21 mouse cellular contexts compared by ENCODE assay signal in genomic region chr10:86742918-86743317, GRCm38 (mm10). TPM values are rescaled to one million over a fixed set of nuclear protein-coding genes. Genes with fewer than 3 reads are reported as not detected.
"Had no signal": no experiment of that assay in that cellular context is flagged by ENCODE, and none has a peak within 500 bp of the region (broad histone marks: within the 10 kb centered on the region; RNA-seq: fewer than 3 reads in every experiment).

No protein-coding gene starts in this region.

- H3K9ac ChIP-seq: liver, postnatal 0 days; lung, embryonic 15.5 days; midbrain, embryonic 13.5 days; midbrain, embryonic 15.5 days; neural tube, embryonic 12.5 days; stomach, embryonic 15.5 days had no signal

- H3K36me3 ChIP-seq: lung, embryonic 15.5 days; midbrain, embryonic 13.5 days; midbrain, embryonic 15.5 days; neural tube, embryonic 12.5 days; stomach, embryonic 15.5 days had no signal

- DNase-seq: liver, postnatal 0 days; lung, adult 2 months; lung, postnatal 14 days; lung, postnatal 36 days; right cerebral cortex, postnatal 14 days; thymus, adult 2 months; thymus, postnatal 25 days; thymus, postnatal 4 days had no signal

- H3K27me3 ChIP-seq: lung, embryonic 15.5 days; midbrain, embryonic 13.5 days; midbrain, embryonic 15.5 days; neural tube, embryonic 12.5 days; stomach, embryonic 15.5 days had no signal

- ATAC-seq: liver, postnatal 0 days; lung, postnatal 0 days; midbrain, embryonic 13.5 days; midbrain, embryonic 15.5 days had no signal

- H3K4me3 ChIP-seq: lung, embryonic 15.5 days; midbrain, embryonic 13.5 days; midbrain, embryonic 15.5 days; neural tube, embryonic 12.5 days; stomach, embryonic 15.5 days had no signal

- H3K4me2 ChIP-seq: lung, embryonic 15.5 days; midbrain, embryonic 11.5 days; midbrain, embryonic 13.5 days; midbrain, embryonic 15.5 days; neural tube, embryonic 12.5 days; stomach, embryonic 15.5 days had no signal

- H3K4me1 ChIP-seq: lung, embryonic 15.5 days; midbrain, embryonic 13.5 days; midbrain, embryonic 15.5 days; neural tube, embryonic 12.5 days; stomach, embryonic 15.5 days had no signal

- H3K27ac ChIP-seq: lung, embryonic 15.5 days; macrophage; midbrain, embryonic 13.5 days; midbrain, embryonic 15.5 days; neural tube, embryonic 12.5 days; stomach, embryonic 15.5 days; stomach, postnatal 0 days had no signal

- H3K9me3 ChIP-seq: lung, embryonic 15.5 days; midbrain, embryonic 13.5 days; midbrain, embryonic 15.5 days; neural tube, embryonic 12.5 days; stomach, embryonic 15.5 days had no signal

RNA-seq across cellular contexts. Expression of gene Gm49358, which starts 20.9 kb away (rescaled TPM):
- total RNA-seq: midbrain, postnatal 0 days; monocyte, adult 5-6 weeks had no signal
- polyA plus RNA-seq: liver, postnatal 0 days; lung, adult 2 months; lung, embryonic 15.5 days; lung, postnatal 0 days; midbrain, embryonic 11.5 days; midbrain, embryonic 13.5 days; midbrain, embryonic 15.5 days; midbrain, postnatal 0 days; neural tube, embryonic 12.5 days; spleen, adult 2 months; stomach, embryonic 15.5 days; stomach, postnatal 0 days; testis, adult 2 months; thymus, adult 2 months had no signal
